Mouse (Mus musculus): Measurements from ENCODE around the gene Wdr60. TPM values are rescaled to one million over a fixed set of nuclear protein-coding genes. Genes with fewer than 3 reads are reported as not detected.

Gene Wdr60
- 2.3 and 2.6 TPM in 2 replicates for polyA plus RNA-seq (2012; rRNA removed)

GRCm38 (mm10) chr12:116262555-116263341 lies at the start of gene Wdr60:
Gene Wdr60 (minus strand): TSS chr12:116263022.

GRCm38 (mm10) chr12:116280653-116281364 lies 18.0 kb upstream of the Wdr60 start, which contains the start of gene Esyt2:
Gene Esyt2 (plus strand): TSS chr12:116281196.

GRCm38 (mm10) chr12:116275086-116275485 lies 12.3 kb upstream of the Wdr60 start, which contains the start of gene Gm11027:
Gene Gm11027 (plus strand): TSS chr12:116275386.

Other genes with a start within 250 kb of the Wdr60 start
- 5.1 and 5.2 TPM in 2 replicates for gene Zfp386, start 215.3 kb downstream of the Wdr60 start, polyA plus RNA-seq (2012; rRNA removed)
- 0.16 and 0.18 TPM in 2 replicates for gene Vipr2, start 185.3 kb downstream of the Wdr60 start, polyA plus RNA-seq (2012; rRNA removed)
- gene Gm11027, start 12.4 kb upstream of the Wdr60 start, polyA plus RNA-seq (2012; rRNA removed) = not detected in 2 replicates
- 6.3 and 6.9 TPM in 2 replicates for gene Esyt2, start 18.2 kb upstream of the Wdr60 start, polyA plus RNA-seq (2012; rRNA removed)
- gene Ncapg2, start 142.4 kb upstream of the Wdr60 start, polyA plus RNA-seq (2012; rRNA removed) = 12.2 TPM in 2 replicates
- gene Ptprn2, start 222.7 kb upstream of the Wdr60 start, polyA plus RNA-seq (2012; rRNA removed) = 0.01 TPM in 2 replicates